Mouse (Mus musculus) left cerebral cortex, adult 2 months (tissue): Measurements from ENCODE around the gene Ctsl. TPM values are rescaled to one million over a fixed set of nuclear protein-coding genes. Genes with fewer than 3 reads are reported as not detected.
A peak's percentile ranks its signal among the peaks of the same experiment; 100 is the strongest.

ENCODE experiments used
- DNase-seq, 2 experiments: peaks; one replicate each; pipeline ENCODE4 v3.0.0; 2021 to 2022; ENCODE audit warnings: low spot score in 2 of 2, mixed read lengths in 1 of 2; ENCODE audit errors: extremely low spot score in 1 of 2
- H3K27ac ChIP-seq: fragments of 200-600 bp; 2 replicates; pipeline ENCODE4 v1.8.1; 2022
- H3K4me3 ChIP-seq: fragments of 200-600 bp; 2 replicates; pipeline ENCODE4 v1.8.1; 2022
- CTCF ChIP-seq: fragments of 200-600 bp; IDR thresholded peaks from 2 replicates; pipeline ENCODE4 v1.8.1; 2022; ENCODE audit warnings: antibody characterized with exemption, mild to moderate bottlenecking, moderate library complexity
- intact Hi-C: fragments of 180-260 bp; cut with DNase I; formaldehyde crosslinking; loops from one replicate; pipeline ENCODE4 v1.15.1; 2025
- total RNA-seq, 2 experiments: library from RNA; stranded (reverse); gene quantifications; 2 replicates each; pipeline ENCODE4 v1.2.3; 2021

Ctsl gene
- total RNA-seq, 2 experiments from 2014 or later: 120 to 129 TPM

GRCm38 (mm10) chr13:64368596-64368995 is 2.1 kb downstream of the Ctsl start:
- Histone ChIP-seq H3K4me3 (peak overlapping the region; percentile 88), H3K27ac (no peak overlapping the region)
- DNase-seq: no peak
- no peak for TF ChIP-seq CTCF
- intact Hi-C loops: no loop called here

GRCm38 (mm10) chr13:64367615-64368014 is 3.1 kb downstream of the Ctsl start:
- intact Hi-C loops: no loop called here
- DNase-seq: no peak
- Histone ChIP-seq H3K27ac (no peak overlapping the region), H3K4me3 (no peak overlapping the region)
- no peak for TF ChIP-seq CTCF

GRCm38 (mm10) chr13:64365326-64365725 is 5.4 kb downstream of the Ctsl start:
- DNase-seq: no peak
- no peak overlapping the region for H3K27ac ChIP-seq
- intact Hi-C loops: no loop called here
- H3K4me3 ChIP-seq: no peak overlapping the region
- TF ChIP-seq CTCF: no peak

GRCm38 (mm10) chr13:64364258-64364657 is 6.4 kb downstream of the Ctsl start:
- TF ChIP-seq CTCF: peak; percentile 58
- no peak overlapping the region for H3K4me3 ChIP-seq
- DNase-seq: peak in 1 of 2 experiments; percentile 17
- intact Hi-C loops: no loop called here
- no peak overlapping the region for H3K27ac ChIP-seq

GRCm38 (mm10) chr13:64362139-64362538 is 8.6 kb downstream of the Ctsl start:
- H3K4me3 ChIP-seq: no peak overlapping the region
- TF ChIP-seq CTCF: no peak
- intact Hi-C loops: no loop called here
- DNase-seq: no peak
- H3K27ac ChIP-seq: no peak overlapping the region

- intact Hi-C loops: no loop called here
Measured at GRCm38 (mm10) chr13:64361020-64361419, 9.7 kb downstream of the Ctsl start.

GRCm38 (mm10) chr13:64359702-64360101 is 11.0 kb downstream of the Ctsl start:
- Histone ChIP-seq H3K4me3 (no peak overlapping the region), H3K27ac (no peak overlapping the region)
- DNase-seq: no peak
- intact Hi-C loops: no loop called here
- no peak for TF ChIP-seq CTCF

More at GRCm38 (mm10) chr13:64361020-64361419, 9.7 kb downstream of the Ctsl start:
- no peak for TF ChIP-seq CTCF
- no peak for DNase-seq
- no peak overlapping the region for H3K4me3 ChIP-seq
- H3K27ac ChIP-seq: no peak overlapping the region

- intact Hi-C loops: no loop called here
Measured at GRCm38 (mm10) chr13:64358476-64358875, 12.2 kb downstream of the Ctsl start.

GRCm38 (mm10) chr13:64357389-64357788 is 13.3 kb downstream of the Ctsl start:
- TF ChIP-seq CTCF: no peak
- no peak for DNase-seq
- no peak overlapping the region for H3K27ac ChIP-seq
- no peak overlapping the region for H3K4me3 ChIP-seq
- intact Hi-C loops: no loop called here

More at GRCm38 (mm10) chr13:64358476-64358875, 12.2 kb downstream of the Ctsl start:
- H3K27ac ChIP-seq: no peak overlapping the region
- H3K4me3 ChIP-seq: no peak overlapping the region
- no peak for TF ChIP-seq CTCF
- DNase-seq: no peak

GRCm38 (mm10) chr13:64349474-64349873 is 21.2 kb downstream of the Ctsl start:
- intact Hi-C loops: no loop called here
- no peak overlapping the region for H3K4me3 ChIP-seq
- no peak for TF ChIP-seq CTCF
- no peak for DNase-seq
- H3K27ac ChIP-seq: no peak overlapping the region

- TF ChIP-seq CTCF: no peak
- DNase-seq: peak; percentile 34 to 39
- intact Hi-C loops: loop anchor here (1.0 kb wide), 1 partner anchor 32 kb away; the partner anchor contains the start of gene Aaed1
- Histone ChIP-seq H3K27ac (peak overlapping the region; percentile 90), H3K4me3 (peak overlapping the region; percentile 47)
Measured at GRCm38 (mm10) chr13:64344082-64344501, 26.6 kb downstream of the Ctsl start.

- no peak for TF ChIP-seq CTCF
- peak; percentile 18 to 37 for DNase-seq
- Histone ChIP-seq H3K27ac (peak overlapping the region; percentile 90), H3K4me3 (peak overlapping the region; percentile 47)
- intact Hi-C loops: no loop called here
Measured at GRCm38 (mm10) chr13:64343598-64343997, 27.1 kb downstream of the Ctsl start.

- DNase-seq: no peak
- TF ChIP-seq CTCF: no peak
- intact Hi-C loops: no loop called here
Measured at GRCm38 (mm10) chr13:64335546-64336132, 35.1 kb downstream of the Ctsl start.

More at GRCm38 (mm10) chr13:64335546-64336132, 35.1 kb downstream of the Ctsl start:
- Histone ChIP-seq H3K4me3 (no peak overlapping the region), H3K27ac (no peak overlapping the region)
